Mouse (Mus musculus): ENCODE results near the gene Yipf3. TPM values are rescaled to one million over a fixed set of nuclear protein-coding genes. Genes with fewer than 3 reads are reported as not detected.

Yipf3 gene
- polyA plus RNA-seq, 2 experiments: 92.5 to 142 TPM

GRCm38 (mm10) chr17:46244579-46244978 lies 3.3 kb upstream of the Yipf3 start:
- no peak overlapping the region for H3K27ac ChIP-seq (replicated peaks; ENCODE audit: low read depth, low read length)
- DNase-seq (ENCODE audit: low spot score) (no peak), ATAC-seq (ENCODE audit: low FRiP score, low read depth) (no peak)
- H3K4me2 ChIP-seq (replicated peaks; ENCODE audit: low read depth, low read length, severe bottlenecking): no peak overlapping the region
- no peaks in the 10 kb centered on the region for H3K27me3 ChIP-seq (ENCODE audit: control insufficient read depth, insufficient read depth, low read length)
- H3K9ac ChIP-seq (ENCODE audit: low read depth, low read length, severe bottlenecking): no peak overlapping the region
- H3K4me1 ChIP-seq (ENCODE audit: control insufficient read depth, insufficient read depth, low read length): peaks cover 15% of the 10 kb centered on the region
- 76% methylated on average over 10 of the region's 10 CpGs for WGBS
- H3K9me3 ChIP-seq (ENCODE audit: control insufficient read depth, low read length): no peaks in the 10 kb centered on the region
- H3K36me3 ChIP-seq (ENCODE audit: control insufficient read depth, insufficient read depth, low read length): peaks cover 76% of the 10 kb centered on the region
- no peak for TF ChIP-seq POLR2A (IDR thresholded peaks at IDR 0.05; ENCODE audit: borderline replicate concordance, extremely low read depth, insufficient read depth, insufficient read length)
- H3K4me3 ChIP-seq (replicated peaks; ENCODE audit: low read length): no peak overlapping the region

DNA sequence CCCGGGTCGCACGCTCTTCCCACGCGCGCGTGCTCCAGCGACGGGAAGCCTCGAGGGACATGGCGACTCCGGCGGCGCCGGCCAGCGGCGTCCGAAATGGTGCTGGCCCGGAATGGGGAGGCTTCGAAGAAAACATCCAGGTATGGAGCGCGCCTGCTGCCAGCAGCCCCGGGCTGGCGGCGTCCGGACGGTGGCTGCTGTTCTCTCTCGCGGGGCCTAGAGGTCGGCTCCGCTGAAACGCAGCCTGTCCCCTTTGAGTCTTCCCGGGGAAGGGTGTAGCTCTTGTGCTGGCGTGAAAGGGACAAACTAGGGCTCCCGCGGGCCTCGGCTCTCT lies 276 bp downstream of the Yipf3 start:
- no peak for TF ChIP-seq POLR2A (IDR thresholded peaks at IDR 0.05; ENCODE audit: borderline replicate concordance, extremely low read depth, insufficient read depth, insufficient read length)
- 0% methylated on average over 35 of the region's 37 CpGs for WGBS
- peak; percentile 35 for ATAC-seq (ENCODE audit: low FRiP score, low read depth)

GRCm38 (mm10) chr17:46251174-46251573 lies 3.3 kb downstream of the Yipf3 start:
- H3K4me3 ChIP-seq (replicated peaks; ENCODE audit: low read length): no peak overlapping the region
- WGBS: 75% methylated on average over 7 of the region's 7 CpGs

More for the DNA sequence above, 276 bp downstream of the Yipf3 start:
- peak overlapping the region; percentile 72 for H3K4me3 ChIP-seq (replicated peaks; ENCODE audit: low read length)
- H3K27ac ChIP-seq (replicated peaks; ENCODE audit: low read depth, low read length): peak overlapping the region; percentile 52
- H3K9ac ChIP-seq (ENCODE audit: low read depth, low read length, severe bottlenecking): peak overlapping the region; percentile 78
- H3K4me2 ChIP-seq (replicated peaks; ENCODE audit: low read depth, low read length, severe bottlenecking): peak overlapping the region; percentile 87
- H3K36me3 ChIP-seq (ENCODE audit: control insufficient read depth, insufficient read depth, low read length): peaks cover 69% of the 10 kb centered on the region
- DNase-seq (ENCODE audit: low spot score): no peak
- H3K4me1 ChIP-seq (ENCODE audit: control insufficient read depth, insufficient read depth, low read length): peaks cover 15% of the 10 kb centered on the region
- H3K27me3 ChIP-seq (ENCODE audit: control insufficient read depth, insufficient read depth, low read length): no peaks in the 10 kb centered on the region
- no peaks in the 10 kb centered on the region for H3K9me3 ChIP-seq (ENCODE audit: control insufficient read depth, low read length)

DNA sequence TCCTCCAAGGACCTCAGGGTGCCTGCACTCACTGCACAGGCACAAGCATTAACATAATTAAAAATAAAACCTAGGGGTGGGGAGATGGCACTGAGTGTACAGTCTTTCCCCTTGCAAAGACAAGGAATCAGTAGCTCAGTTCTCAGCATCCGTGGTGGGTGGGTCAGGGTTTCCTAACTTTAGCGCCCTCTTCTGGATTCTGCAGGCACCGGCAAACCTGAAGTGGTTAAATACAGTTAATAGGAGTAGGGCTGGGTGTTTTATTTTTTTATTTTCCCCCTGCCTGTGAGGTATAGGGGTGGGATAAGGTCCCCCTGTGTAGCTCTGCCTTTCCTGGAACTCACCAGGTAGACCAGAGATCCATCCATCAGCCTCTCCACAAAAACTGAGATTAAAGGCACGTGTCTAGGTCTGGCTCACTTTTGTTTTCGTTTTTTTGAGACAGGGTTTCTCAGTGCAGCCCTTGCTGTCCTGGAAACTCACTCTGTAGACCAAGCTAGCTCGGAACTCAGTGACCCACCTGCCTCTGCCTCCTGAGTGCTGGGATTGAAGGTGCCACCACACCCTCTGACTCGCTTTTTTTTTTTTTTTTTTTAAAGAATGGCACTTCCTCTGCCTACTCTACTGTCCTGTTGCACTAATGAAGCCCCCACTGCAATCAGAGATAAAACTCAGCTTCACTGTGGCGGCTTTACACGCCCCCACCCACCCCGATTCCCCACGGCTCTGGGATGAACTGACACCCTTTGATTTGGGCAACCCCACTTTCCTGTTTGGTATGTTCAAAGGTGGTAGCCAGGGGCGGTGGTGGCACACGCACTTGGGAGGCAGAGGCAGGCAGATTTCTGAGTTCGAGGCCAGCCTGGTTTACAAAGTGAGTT lies 4.9 kb downstream of the Yipf3 start:
- no peaks in the 10 kb centered on the region for H3K9me3 ChIP-seq (ENCODE audit: control insufficient read depth, low read length)
- H3K9ac ChIP-seq (ENCODE audit: low read depth, low read length, severe bottlenecking): peak overlapping the region; percentile 57; the same call in 1 of the 2 replicates
- ATAC-seq (ENCODE audit: low FRiP score, low read depth): no peak
- WGBS: 60% methylated on average over 14 of the region's 14 CpGs
- peaks cover 14% of the 10 kb centered on the region; the same call in 1 of the 2 replicates for H3K4me1 ChIP-seq (ENCODE audit: control insufficient read depth, insufficient read depth, low read length)
- peaks cover 17% of the 10 kb centered on the region for H3K27me3 ChIP-seq (ENCODE audit: control insufficient read depth, insufficient read depth, low read length)
- no peak for DNase-seq (ENCODE audit: low spot score)
- no peak overlapping the region for H3K27ac ChIP-seq (replicated peaks; ENCODE audit: low read depth, low read length)
- peak overlapping the region; percentile 100 for H3K4me2 ChIP-seq (replicated peaks; ENCODE audit: low read depth, low read length, severe bottlenecking)
- TF ChIP-seq POLR2A (IDR thresholded peaks at IDR 0.05; ENCODE audit: borderline replicate concordance, extremely low read depth, insufficient read depth, insufficient read length): no peak
- H3K4me3 ChIP-seq (replicated peaks; ENCODE audit: low read length): peak overlapping the region; percentile 67
- peaks cover 45% of the 10 kb centered on the region for H3K36me3 ChIP-seq (ENCODE audit: control insufficient read depth, insufficient read depth, low read length)

More at GRCm38 (mm10) chr17:46251174-46251573, 3.3 kb downstream of the Yipf3 start:
- Histone ChIP-seq H3K9me3 (ENCODE audit: control insufficient read depth, low read length) (no peaks in the 10 kb centered on the region), H3K27ac (replicated peaks; ENCODE audit: low read depth, low read length) (no peak overlapping the region), H3K4me2 (replicated peaks; ENCODE audit: low read depth, low read length, severe bottlenecking) (no peak overlapping the region), H3K4me1 (ENCODE audit: control insufficient read depth, insufficient read depth, low read length) (peaks cover 22% of the 10 kb centered on the region), H3K36me3 (ENCODE audit: control insufficient read depth, insufficient read depth, low read length) (peaks cover 39% of the 10 kb centered on the region), H3K9ac (ENCODE audit: low read depth, low read length, severe bottlenecking) (no peak overlapping the region), H3K27me3 (ENCODE audit: control insufficient read depth, insufficient read depth, low read length) (peaks cover 17% of the 10 kb centered on the region)
- DNase-seq (ENCODE audit: low spot score) (no peak), ATAC-seq (ENCODE audit: low FRiP score, low read depth) (no peak)
- TF ChIP-seq POLR2A (IDR thresholded peaks at IDR 0.05; ENCODE audit: borderline replicate concordance, extremely low read depth, insufficient read depth, insufficient read length): no peak

DNA sequence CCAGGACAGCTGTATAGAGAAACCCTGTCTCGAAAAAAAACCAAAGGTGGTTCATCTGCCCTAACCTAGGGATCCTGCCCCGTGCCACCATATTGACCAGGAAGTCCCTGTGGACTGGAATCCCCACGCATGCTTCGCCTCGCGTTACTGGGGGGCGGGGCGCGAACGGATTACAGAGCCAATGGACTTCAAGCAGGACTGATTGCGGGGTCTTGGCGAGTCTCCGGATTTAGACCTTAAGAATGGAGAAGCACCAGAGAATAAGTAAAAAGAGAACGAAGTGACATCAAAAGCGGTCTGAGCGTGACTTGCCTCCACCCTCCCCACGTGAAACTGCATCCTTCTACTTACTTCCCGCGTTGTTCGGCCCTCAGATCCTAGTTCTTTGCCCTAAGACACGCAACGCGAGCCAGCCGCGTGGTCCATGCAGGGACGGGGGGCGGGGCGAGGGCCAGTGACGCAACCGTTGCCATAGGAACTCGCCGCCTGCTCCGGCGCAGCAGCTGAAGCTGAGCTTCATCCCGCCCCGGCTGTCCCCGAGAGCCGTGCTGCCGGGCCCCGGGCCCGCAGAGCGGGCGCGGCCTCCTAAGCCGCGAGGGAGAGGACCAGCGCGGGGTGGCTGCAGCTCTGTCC lies 5.7 kb downstream of the Yipf3 start, which contains the start of gene Lrrc73:
Lrrc73 (plus strand) TSS at position 80 of the 633 bp plus-strand sequence.
- Histone ChIP-seq H3K4me1 (ENCODE audit: control insufficient read depth, insufficient read depth, low read length) (peaks cover 14% of the 10 kb centered on the region; the same call in 1 of the 2 replicates), H3K27me3 (ENCODE audit: control insufficient read depth, insufficient read depth, low read length) (peaks cover 17% of the 10 kb centered on the region), H3K9ac (ENCODE audit: low read depth, low read length, severe bottlenecking) (peak within 1 kb of the TSS; percentile 57), H3K27ac (replicated peaks; ENCODE audit: low read depth, low read length) (no peak within 1 kb of the TSS), H3K4me3 (replicated peaks; ENCODE audit: low read length) (peak within 1 kb of the TSS; percentile 67), H3K4me2 (replicated peaks; ENCODE audit: low read depth, low read length, severe bottlenecking) (peak within 1 kb of the TSS; percentile 100), H3K9me3 (ENCODE audit: control insufficient read depth, low read length) (no peaks in the 10 kb centered on the region), H3K36me3 (ENCODE audit: control insufficient read depth, insufficient read depth, low read length) (peaks cover 52% of the 10 kb centered on the region)
- no peak for TF ChIP-seq POLR2A (IDR thresholded peaks at IDR 0.05; ENCODE audit: borderline replicate concordance, extremely low read depth, insufficient read depth, insufficient read length)
- 3% methylated on average over 41 of the region's 48 CpGs for WGBS
- ATAC-seq (ENCODE audit: low FRiP score, low read depth) (peak; percentile 88), DNase-seq (ENCODE audit: low spot score) (peak; percentile 91)
